Mouse (Mus musculus) heart, embryonic 13.5 days (tissue): ENCODE results near the gene Tnrc6a. TPM values are rescaled to one million over a fixed set of nuclear protein-coding genes. Genes with fewer than 3 reads are reported as not detected.

Source experiments
- ATAC-seq: fragments of 200-750 bp; cut with Nextera tagmentation; 2 replicates; pipeline ENCODE4 v1.8.0; 2017; ENCODE audit warnings: moderate TSS enrichment; ENCODE audit not compliant: insufficient number of reproducible peaks, low FRiP score, low TSS enrichment; ENCODE audit errors: extremely low read depth
- H3K27ac ChIP-seq: fragments of 300-500 bp; sonication (generic); replicated peaks from 2 replicates; pipeline ENCODE4 v1.5.1; 2015; ENCODE audit warnings: moderate library complexity, mild to moderate bottlenecking, inconsistent platforms
- H3K27me3 ChIP-seq: fragments of 300-500 bp; sonication (generic); replicated peaks from 2 replicates; pipeline ENCODE4 v1.6.1; 2015; ENCODE audit warnings: mild to moderate bottlenecking, inconsistent platforms
- H3K36me3 ChIP-seq: fragments of 300-500 bp; sonication (generic); 2 replicates; pipeline ENCODE4 v1.6.1; 2015; ENCODE audit warnings: mild to moderate bottlenecking, inconsistent platforms
- H3K4me1 ChIP-seq: fragments of 300-500 bp; sonication (generic); 2 replicates; pipeline ENCODE4 v1.6.1; 2015; ENCODE audit warnings: inconsistent platforms
- H3K4me2 ChIP-seq: fragments of 300-500 bp; sonication (generic); 2 replicates; pipeline ENCODE4 v1.6.1; 2015; ENCODE audit warnings: inconsistent platforms, mild to moderate bottlenecking, moderate library complexity
- H3K4me3 ChIP-seq: fragments of 300-500 bp; sonication (generic); 2 replicates; pipeline ENCODE4 v1.5.1; 2015; ENCODE audit warnings: moderate library complexity, mild to moderate bottlenecking, inconsistent platforms
- H3K9ac ChIP-seq: fragments of 300-500 bp; sonication (generic); 2 replicates; pipeline ENCODE4 v1.6.1; 2015; ENCODE audit warnings: inconsistent platforms, mild to moderate bottlenecking, moderate library complexity
- H3K9me3 ChIP-seq: fragments of 300-500 bp; sonication (generic); 2 replicates; pipeline ENCODE4 v1.6.1; 2016; ENCODE audit warnings: inconsistent platforms
- WGBS: fragments of 180-500 bp; shearing (Covaris S2); methylation state at CpG from one replicate; pipeline ENCODE4 v1.1.7; 2015; ENCODE audit warnings: mixed read lengths; 5-methylcytosine and 5-hydroxymethylcytosine counted together
- polyA plus RNA-seq: library from polyadenylated mRNA; unstranded; fragments of >200 nt; fragmentation: Nextera tagmentation; extraction: Ambion mirVana; gene quantifications from 2 replicates; pipeline ENCODE4 v1.2.1, GENCODE M21; 2015

Gene Tnrc6a
- polyA plus RNA-seq, 1 experiment from 2014 or later, result 28.7 TPM

- 67% methylated on average over 10 of the region's 10 CpGs for WGBS
- Histone ChIP-seq H3K4me2 (no peak overlapping the region), H3K4me1 (peaks cover 16% of the 10 kb centered on the region), H3K27ac (peak overlapping the region; percentile 33; the same call in 1 of the 2 replicates), H3K9me3 (no peaks in the 10 kb centered on the region), H3K4me3 (no peak overlapping the region), H3K36me3 (peaks cover 80% of the 10 kb centered on the region), H3K27me3 (no peaks in the 10 kb centered on the region), H3K9ac (no peak overlapping the region)
- ATAC-seq, result no peak
Measured at GRCm38 (mm10) chr7:123162346-123162745, 38.7 kb downstream of the Tnrc6a start.

- Histone ChIP-seq H3K9me3 (no peaks in the 10 kb centered on the region), H3K9ac (no peak overlapping the region), H3K4me1 (peaks cover 7% of the 10 kb centered on the region), H3K4me2 (no peak overlapping the region), H3K36me3 (peaks cover 100% of the 10 kb centered on the region), H3K27me3 (no peaks in the 10 kb centered on the region), H3K4me3 (no peak overlapping the region), H3K27ac (no peak overlapping the region)
- WGBS, result 96% methylated on average over 2 of the region's 2 CpGs
- ATAC-seq, result no peak
Measured at GRCm38 (mm10) chr7:123167436-123167835, 43.8 kb downstream of the Tnrc6a start.

DNA sequence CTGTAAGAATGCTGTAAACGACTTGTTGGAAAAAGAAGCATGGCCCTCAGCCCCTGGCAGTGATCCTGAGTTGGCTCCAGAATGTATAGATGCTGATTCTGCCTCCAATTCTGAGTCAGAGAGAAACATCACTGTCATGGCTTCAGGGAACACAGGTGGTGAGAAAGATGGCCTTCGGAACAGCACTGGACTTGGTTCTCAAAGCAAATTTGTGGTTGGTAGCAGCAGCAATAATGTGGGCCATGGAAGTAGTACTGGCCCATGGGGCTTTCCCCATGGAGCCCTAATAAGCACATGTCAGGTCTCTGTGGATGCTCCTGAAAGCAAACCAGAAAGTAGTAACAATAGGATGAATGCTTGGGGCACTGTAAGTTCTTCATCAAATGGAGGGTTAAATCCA is 45.9 kb downstream of the Tnrc6a start:
- no peaks in the 10 kb centered on the region for H3K27me3 ChIP-seq
- no peak for ATAC-seq
- no peak overlapping the region for H3K4me3 ChIP-seq
- WGBS, result 94% methylated on average over 2 of the region's 2 CpGs
- no peak overlapping the region for H3K4me2 ChIP-seq
- H3K27ac ChIP-seq, result no peak overlapping the region
- H3K4me1 ChIP-seq, result no peaks in the 10 kb centered on the region; the same call in 1 of the 2 replicates
- peaks cover 98% of the 10 kb centered on the region for H3K36me3 ChIP-seq
- H3K9me3 ChIP-seq, result no peaks in the 10 kb centered on the region
- H3K9ac ChIP-seq, result no peak overlapping the region

DNA sequence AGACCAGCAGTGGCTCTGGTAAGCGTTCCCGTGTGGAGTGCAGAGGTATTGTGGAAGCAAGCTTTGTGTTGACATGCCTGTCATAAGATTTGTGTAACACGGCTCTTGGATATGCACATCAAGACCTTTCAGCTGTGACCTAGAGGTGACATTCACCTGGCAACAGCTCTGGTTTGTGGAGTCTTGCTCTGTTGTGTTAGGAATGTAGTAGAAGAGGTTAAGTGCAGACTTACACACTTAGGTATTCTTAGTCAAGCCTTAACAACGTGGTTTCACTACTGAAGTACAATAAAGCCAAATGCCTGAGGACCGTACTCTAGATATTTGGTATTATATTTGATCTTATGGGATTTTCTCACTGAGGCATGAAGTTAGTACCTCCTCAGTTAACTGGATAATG is 48.4 kb downstream of the Tnrc6a start:
- no peak for ATAC-seq
- no peaks in the 10 kb centered on the region for H3K9me3 ChIP-seq
- WGBS, result 63% methylated on average over 5 of the region's 5 CpGs
- H3K27me3 ChIP-seq, result no peaks in the 10 kb centered on the region
- H3K4me2 ChIP-seq, result no peak overlapping the region
- no peaks in the 10 kb centered on the region; the same call in 1 of the 2 replicates for H3K4me1 ChIP-seq
- H3K9ac ChIP-seq, result no peak overlapping the region
- H3K36me3 ChIP-seq, result peaks cover 97% of the 10 kb centered on the region
- no peak overlapping the region for H3K27ac ChIP-seq
- H3K4me3 ChIP-seq, result no peak overlapping the region

DNA sequence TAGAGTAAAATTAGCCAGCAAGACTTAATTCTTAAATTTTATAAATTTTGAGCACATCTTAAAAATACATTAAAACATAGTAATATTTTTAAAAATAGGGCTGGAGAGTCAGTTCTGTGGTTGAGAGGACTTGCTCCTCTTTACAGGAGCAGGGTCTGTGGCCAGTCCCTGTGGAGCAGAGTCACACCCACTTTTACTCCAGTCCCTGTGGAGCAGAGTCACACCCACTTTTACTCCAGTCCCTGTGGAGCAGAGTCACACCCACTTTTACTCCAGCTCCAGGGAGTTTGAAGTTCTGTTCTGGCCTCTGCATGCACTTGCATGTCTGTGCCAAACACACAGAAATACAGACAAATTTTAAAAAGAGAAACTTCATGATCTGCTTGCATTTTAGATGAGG is 53.5 kb downstream of the Tnrc6a start:
- no peak for ATAC-seq
- peaks cover 96% of the 10 kb centered on the region for H3K36me3 ChIP-seq

GRCm38 (mm10) chr7:123181787-123182701 is 58.4 kb downstream of the Tnrc6a start:
- Histone ChIP-seq H3K9ac (no peak overlapping the region), H3K4me3 (no peak overlapping the region), H3K9me3 (no peaks in the 10 kb centered on the region), H3K4me1 (no peaks in the 10 kb centered on the region), H3K27ac (no peak overlapping the region), H3K27me3 (no peaks in the 10 kb centered on the region), H3K4me2 (no peak overlapping the region), H3K36me3 (peaks cover 98% of the 10 kb centered on the region)
- no peak for ATAC-seq
- 80% methylated on average over 20 of the region's 20 CpGs for WGBS

More for the DNA sequence above, 53.5 kb downstream of the Tnrc6a start:
- Histone ChIP-seq H3K27ac (no peak overlapping the region), H3K4me1 (no peaks in the 10 kb centered on the region), H3K27me3 (no peaks in the 10 kb centered on the region), H3K9ac (no peak overlapping the region), H3K4me2 (no peak overlapping the region), H3K4me3 (no peak overlapping the region), H3K9me3 (no peaks in the 10 kb centered on the region)

- 96% methylated on average over 1 of the region's 1 CpGs for WGBS
- Histone ChIP-seq H3K27me3 (no peaks in the 10 kb centered on the region), H3K36me3 (peaks cover 98% of the 10 kb centered on the region)
Measured at GRCm38 (mm10) chr7:123184891-123185290, 61.2 kb downstream of the Tnrc6a start.

DNA sequence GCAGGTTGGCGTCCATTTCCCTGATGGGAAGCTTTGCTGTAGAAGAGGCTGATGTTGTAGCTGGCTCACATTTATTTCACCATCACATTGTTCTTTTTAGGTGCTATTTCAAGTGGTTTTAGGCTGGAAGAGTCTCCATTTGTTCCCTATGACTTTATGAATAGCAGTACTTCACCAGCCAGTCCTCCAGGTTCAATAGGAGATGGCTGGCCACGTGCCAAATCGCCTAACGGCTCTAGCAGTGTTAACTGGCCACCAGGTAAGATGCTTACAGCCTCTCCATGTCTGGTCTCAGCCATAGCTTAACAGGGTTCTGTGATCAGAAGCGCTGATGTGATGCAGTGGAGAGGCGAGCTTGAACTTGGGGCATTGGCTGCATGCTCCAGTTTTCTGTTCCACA is 62.8 kb downstream of the Tnrc6a start:
- H3K27me3 ChIP-seq, result no peaks in the 10 kb centered on the region
- no peak overlapping the region for H3K9ac ChIP-seq
- no peak overlapping the region for H3K4me2 ChIP-seq
- no peaks in the 10 kb centered on the region for H3K4me1 ChIP-seq
- no peak overlapping the region for H3K27ac ChIP-seq
- H3K9me3 ChIP-seq, result no peaks in the 10 kb centered on the region
- no peak for ATAC-seq
- no peak overlapping the region for H3K4me3 ChIP-seq
- H3K36me3 ChIP-seq, result peaks cover 98% of the 10 kb centered on the region
- WGBS, result 82% methylated on average over 6 of the region's 6 CpGs

More at GRCm38 (mm10) chr7:123184891-123185290, 61.2 kb downstream of the Tnrc6a start:
- H3K27ac ChIP-seq, result no peak overlapping the region
- no peak overlapping the region for H3K4me3 ChIP-seq
- H3K4me1 ChIP-seq, result no peaks in the 10 kb centered on the region
- H3K9ac ChIP-seq, result no peak overlapping the region
- no peak for ATAC-seq
- no peaks in the 10 kb centered on the region for H3K9me3 ChIP-seq
- H3K4me2 ChIP-seq, result no peak overlapping the region

GRCm38 (mm10) chr7:123187246-123187645 is 63.6 kb downstream of the Tnrc6a start:
- Histone ChIP-seq H3K36me3 (peaks cover 98% of the 10 kb centered on the region), H3K4me1 (no peaks in the 10 kb centered on the region), H3K4me2 (no peak overlapping the region), H3K27ac (no peak overlapping the region), H3K9me3 (no peaks in the 10 kb centered on the region), H3K27me3 (no peaks in the 10 kb centered on the region), H3K4me3 (no peak overlapping the region), H3K9ac (no peak overlapping the region)
- ATAC-seq, result no peak
- WGBS, result 86% methylated on average over 4 of the region's 4 CpGs

- H3K4me2 ChIP-seq, result no peak overlapping the region
- no peaks in the 10 kb centered on the region for H3K9me3 ChIP-seq
- H3K36me3 ChIP-seq, result peaks cover 98% of the 10 kb centered on the region
- no peak overlapping the region for H3K9ac ChIP-seq
- H3K27ac ChIP-seq, result no peak overlapping the region
- no peaks in the 10 kb centered on the region for H3K27me3 ChIP-seq
- no peaks in the 10 kb centered on the region for H3K4me1 ChIP-seq
- WGBS, result 78% methylated on average over 3 of the region's 3 CpGs
- H3K4me3 ChIP-seq, result no peak overlapping the region
- no peak for ATAC-seq
Measured at GRCm38 (mm10) chr7:123188462-123188861, 64.8 kb downstream of the Tnrc6a start.

- H3K4me1 ChIP-seq, result no peaks in the 10 kb centered on the region
- 90% methylated on average over 8 of the region's 8 CpGs for WGBS
- peaks cover 98% of the 10 kb centered on the region for H3K36me3 ChIP-seq
- H3K9ac ChIP-seq, result no peak overlapping the region
- no peak for ATAC-seq
- H3K9me3 ChIP-seq, result no peaks in the 10 kb centered on the region
- H3K27me3 ChIP-seq, result no peaks in the 10 kb centered on the region
- no peak overlapping the region for H3K27ac ChIP-seq
- H3K4me2 ChIP-seq, result no peak overlapping the region
- H3K4me3 ChIP-seq, result no peak overlapping the region
Measured at GRCm38 (mm10) chr7:123189762-123190161, 66.1 kb downstream of the Tnrc6a start.

GRCm38 (mm10) chr7:123191731-123192130 is 68.0 kb downstream of the Tnrc6a start:
- Histone ChIP-seq H3K9ac (no peak overlapping the region), H3K27me3 (no peaks in the 10 kb centered on the region), H3K9me3 (no peaks in the 10 kb centered on the region), H3K36me3 (peaks cover 93% of the 10 kb centered on the region), H3K4me3 (no peak overlapping the region), H3K4me1 (peaks cover 4% of the 10 kb centered on the region), H3K27ac (no peak overlapping the region), H3K4me2 (no peak overlapping the region)
- no peak for ATAC-seq
- WGBS, result 84% methylated on average over 5 of the region's 5 CpGs
